Mouse (Mus musculus): ENCODE data around the gene Vps37c. TPM values are rescaled to one million over a fixed set of nuclear protein-coding genes. Genes with fewer than 3 reads are reported as not detected.

Gene Vps37c
- polyA plus RNA-seq, 1 experiment from 2014 or later, result 31.8 TPM

DNA sequence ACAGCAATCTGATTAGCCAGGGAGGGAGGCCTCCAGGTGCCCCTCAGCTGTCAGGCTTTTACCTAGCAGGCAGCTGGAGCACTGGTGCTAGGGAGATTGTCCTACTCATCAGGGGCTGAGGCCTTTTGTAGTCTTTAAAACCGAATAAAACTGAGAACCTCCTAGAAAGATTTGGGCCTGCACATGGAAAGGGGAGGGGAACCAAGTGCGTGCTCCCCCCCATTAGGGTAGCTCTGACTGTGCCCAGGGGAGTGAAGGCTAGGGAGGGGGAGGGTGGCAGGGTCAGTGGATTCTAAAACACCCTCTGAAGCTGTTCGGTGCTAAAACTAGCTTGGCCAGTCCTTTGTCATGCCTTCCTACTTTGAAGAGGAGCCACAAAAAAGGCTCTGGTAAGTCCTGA lies 32.0 kb downstream of the Vps37c start:
- peak overlapping the region; percentile 51 for H3K27ac ChIP-seq
- H3K4me2 ChIP-seq, result no peak overlapping the region
- H3K27me3 ChIP-seq (replicated peaks), result no peaks in the 10 kb centered on the region
- 25% methylated on average over 3 of the region's 3 CpGs for WGBS
- peaks cover 26% of the 10 kb centered on the region for H3K4me1 ChIP-seq
- H3K4me3 ChIP-seq, result no peak overlapping the region
- ATAC-seq (replicated peaks), result no peak
- H3K36me3 ChIP-seq (replicated peaks), result no peaks in the 10 kb centered on the region
- H3K9ac ChIP-seq, result no peak overlapping the region
- no peaks in the 10 kb centered on the region for H3K9me3 ChIP-seq

- no peak for ATAC-seq (replicated peaks)
- Histone ChIP-seq H3K4me2 (no peak overlapping the region), H3K4me3 (no peak overlapping the region), H3K9me3 (no peaks in the 10 kb centered on the region), H3K27me3 (replicated peaks) (no peaks in the 10 kb centered on the region), H3K4me1 (peaks cover 26% of the 10 kb centered on the region), H3K36me3 (replicated peaks) (no peaks in the 10 kb centered on the region), H3K9ac (no peak overlapping the region), H3K27ac (no peak overlapping the region)
- WGBS, result 62% methylated on average over 5 of the region's 5 CpGs
These were observed 32.5 kb downstream of the Vps37c start for GRCm38 (mm10) chr19:10721064-10721463.

DNA sequence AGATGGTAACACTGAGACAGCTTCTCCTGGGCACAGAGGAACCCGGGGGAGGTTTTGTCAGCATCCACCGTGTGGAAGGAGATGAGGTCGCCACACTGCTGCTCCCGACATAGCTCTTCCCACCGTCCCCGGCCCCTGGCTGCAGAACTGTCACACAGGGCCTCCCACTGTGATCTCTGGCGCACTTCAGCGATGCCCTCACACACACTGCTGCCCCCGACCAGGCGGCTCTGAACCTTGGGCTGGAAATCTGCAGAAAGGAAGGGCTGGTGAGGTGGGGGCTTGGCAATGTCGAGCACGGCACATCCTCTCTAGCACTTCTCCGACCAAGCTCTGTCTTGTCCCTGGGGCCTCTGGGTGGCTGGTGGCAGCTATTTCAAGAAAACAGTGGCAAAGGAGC lies 34.5 kb downstream of the Vps37c start:
- H3K4me2 ChIP-seq, result no peak overlapping the region
- H3K27ac ChIP-seq, result peak overlapping the region; percentile 67
- ATAC-seq (replicated peaks), result peak; percentile 26; the same call in 1 of the 2 replicates
- no peaks in the 10 kb centered on the region for H3K27me3 ChIP-seq (replicated peaks)
- no peaks in the 10 kb centered on the region for H3K36me3 ChIP-seq (replicated peaks)
- H3K9me3 ChIP-seq, result no peaks in the 10 kb centered on the region
- no peak overlapping the region for H3K9ac ChIP-seq
- peaks cover 26% of the 10 kb centered on the region for H3K4me1 ChIP-seq
- WGBS, result 17% methylated on average over 13 of the region's 13 CpGs
- H3K4me3 ChIP-seq, result no peak overlapping the region

GRCm38 (mm10) chr19:10723649-10724048 lies 35.1 kb downstream of the Vps37c start:
- Histone ChIP-seq H3K27ac (peak overlapping the region; percentile 67), H3K36me3 (replicated peaks) (no peaks in the 10 kb centered on the region), H3K4me3 (no peak overlapping the region), H3K4me1 (peaks cover 26% of the 10 kb centered on the region), H3K4me2 (no peak overlapping the region), H3K9ac (no peak overlapping the region), H3K27me3 (replicated peaks) (no peaks in the 10 kb centered on the region), H3K9me3 (no peaks in the 10 kb centered on the region)
- peak; percentile 73 for ATAC-seq (replicated peaks)
- WGBS, result 20% methylated on average over 5 of the region's 5 CpGs

DNA sequence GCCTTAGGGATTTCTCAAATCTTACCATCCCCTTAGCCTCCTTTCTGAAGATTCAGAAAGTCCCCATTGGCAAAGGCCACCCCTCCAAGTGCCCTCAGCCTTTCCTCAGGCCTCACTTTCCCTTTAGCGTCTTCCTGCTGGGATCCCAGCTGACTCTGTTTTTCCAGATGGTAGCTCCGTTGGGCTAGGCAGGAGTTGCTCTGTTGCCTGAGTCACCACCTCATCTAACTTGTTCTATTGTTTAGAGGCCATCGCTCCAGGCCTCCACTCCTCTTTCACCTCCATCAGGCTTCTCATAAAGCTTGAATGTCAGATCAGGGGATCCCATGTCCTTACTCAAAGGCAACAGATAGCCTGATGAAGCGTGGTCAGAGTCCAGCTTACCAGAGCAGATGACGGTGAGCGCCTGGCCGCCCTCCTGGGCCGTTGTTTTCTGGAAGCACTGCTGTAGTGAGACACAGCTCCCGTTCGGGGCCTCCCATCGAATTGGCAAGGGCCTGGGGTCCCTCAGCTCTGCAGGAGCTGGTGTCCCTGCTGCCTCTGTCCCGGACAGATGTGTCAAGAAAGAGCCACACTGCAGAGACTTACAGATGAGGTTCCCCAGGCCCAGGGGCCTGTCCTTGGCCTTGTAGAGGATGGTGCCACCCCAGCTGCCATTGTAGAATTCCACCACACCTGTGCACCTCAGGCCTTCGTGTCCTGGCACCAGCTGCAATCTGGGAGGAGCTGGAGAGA lies 36.3 kb downstream of the Vps37c start:
- Histone ChIP-seq H3K9me3 (no peaks in the 10 kb centered on the region), H3K4me1 (peaks cover 21% of the 10 kb centered on the region), H3K4me2 (no peak overlapping the region), H3K36me3 (replicated peaks) (no peaks in the 10 kb centered on the region), H3K27me3 (replicated peaks) (no peaks in the 10 kb centered on the region), H3K9ac (no peak overlapping the region), H3K4me3 (no peak overlapping the region), H3K27ac (no peak overlapping the region)
- ATAC-seq (replicated peaks), result no peak
- WGBS, result 83% methylated on average over 13 of the region's 13 CpGs

GRCm38 (mm10) chr19:10729889-10730288 lies 41.4 kb downstream of the Vps37c start:
- H3K9me3 ChIP-seq, result no peaks in the 10 kb centered on the region
- H3K27me3 ChIP-seq (replicated peaks), result no peaks in the 10 kb centered on the region
- no peak overlapping the region for H3K4me3 ChIP-seq
- H3K4me1 ChIP-seq, result no peaks in the 10 kb centered on the region
- no peak overlapping the region for H3K9ac ChIP-seq
- no peak overlapping the region for H3K4me2 ChIP-seq
- no peaks in the 10 kb centered on the region for H3K36me3 ChIP-seq (replicated peaks)
- ATAC-seq (replicated peaks), result peak; percentile 12; the same call in 1 of the 2 replicates
- no peak overlapping the region for H3K27ac ChIP-seq
- 89% methylated on average over 10 of the region's 10 CpGs for whole genome bisulfite sequencing

- Histone ChIP-seq H3K4me2 (no peak overlapping the region), H3K9ac (no peak overlapping the region), H3K36me3 (replicated peaks) (no peaks in the 10 kb centered on the region), H3K4me3 (no peak overlapping the region), H3K4me1 (no peaks in the 10 kb centered on the region), H3K27ac (no peak overlapping the region), H3K9me3 (no peaks in the 10 kb centered on the region), H3K27me3 (replicated peaks) (no peaks in the 10 kb centered on the region)
- ATAC-seq (replicated peaks), result 0 out of 2 replicates have a peak, but pooled peaks have one; percentile 40
- 73% methylated on average over 5 of the region's 5 CpGs for WGBS
These were observed 41.9 kb downstream of the Vps37c start for GRCm38 (mm10) chr19:10730469-10730868.

DNA sequence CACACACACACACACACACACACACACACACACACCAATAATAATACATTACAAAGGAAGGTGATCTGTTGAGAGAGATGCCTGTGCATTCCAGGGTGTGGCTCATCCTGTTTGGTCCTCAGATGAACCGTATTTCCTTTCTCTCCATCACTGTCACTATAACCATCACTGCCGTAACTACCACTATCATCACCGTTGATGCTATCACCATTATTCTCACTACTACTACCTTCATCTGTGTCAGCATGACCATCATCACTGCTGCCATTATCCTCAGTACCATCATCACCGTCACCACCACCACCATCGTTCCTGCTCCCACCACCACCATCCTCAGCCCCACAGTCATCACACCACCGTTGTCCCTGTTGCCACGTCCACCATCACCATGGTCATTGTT lies 43.4 kb downstream of the Vps37c start:
- ATAC-seq (replicated peaks), result no peak
- no peak overlapping the region for H3K4me3 ChIP-seq
- WGBS, result 97% methylated on average over 7 of the region's 7 CpGs

GRCm38 (mm10) chr19:10732741-10733140 lies 44.2 kb downstream of the Vps37c start:
- Histone ChIP-seq H3K27ac (no peak overlapping the region), H3K27me3 (replicated peaks) (no peaks in the 10 kb centered on the region), H3K4me3 (no peak overlapping the region), H3K9ac (no peak overlapping the region), H3K36me3 (replicated peaks) (no peaks in the 10 kb centered on the region), H3K4me2 (no peak overlapping the region), H3K9me3 (no peaks in the 10 kb centered on the region), H3K4me1 (no peaks in the 10 kb centered on the region)
- ATAC-seq (replicated peaks), result no peak
- 95% methylated on average over 7 of the region's 7 CpGs for WGBS

More for the DNA sequence above, 43.4 kb downstream of the Vps37c start:
- Histone ChIP-seq H3K27ac (no peak overlapping the region), H3K4me2 (no peak overlapping the region), H3K9ac (no peak overlapping the region), H3K27me3 (replicated peaks) (no peaks in the 10 kb centered on the region), H3K4me1 (no peaks in the 10 kb centered on the region), H3K36me3 (replicated peaks) (no peaks in the 10 kb centered on the region), H3K9me3 (no peaks in the 10 kb centered on the region)

DNA sequence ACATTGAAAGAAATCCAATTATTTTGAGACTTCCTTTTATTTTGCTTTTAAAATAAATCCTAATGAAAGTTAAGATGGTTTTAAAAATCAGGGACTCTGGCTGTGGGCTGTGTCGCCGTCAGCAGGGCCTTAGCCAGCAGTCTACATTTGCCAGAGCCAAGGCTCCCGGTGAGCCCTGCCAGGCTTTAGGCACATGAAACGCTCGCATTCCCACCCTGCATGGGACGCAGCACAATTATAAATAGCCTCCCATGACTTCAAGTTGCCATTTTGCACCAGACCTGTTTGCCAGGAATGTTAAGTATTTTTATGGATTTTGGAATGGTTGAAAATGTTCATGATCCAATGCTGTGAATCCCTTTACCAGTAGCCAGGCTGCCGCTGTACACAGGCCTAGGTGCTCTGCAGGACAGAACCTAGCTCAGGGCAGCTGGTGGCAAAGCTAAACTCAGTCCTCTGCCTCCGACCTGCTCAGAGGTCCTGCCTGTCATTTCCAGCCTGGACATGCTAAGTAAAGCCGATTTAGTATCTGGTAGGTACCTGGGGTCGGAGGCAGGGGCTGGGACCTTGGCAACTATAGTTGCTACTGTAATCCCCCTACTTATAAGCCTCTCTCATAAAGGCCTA lies 45.1 kb downstream of the Vps37c start:
- Histone ChIP-seq H3K4me3 (no peak overlapping the region), H3K27ac (no peak overlapping the region), H3K36me3 (replicated peaks) (no peaks in the 10 kb centered on the region), H3K4me1 (no peaks in the 10 kb centered on the region), H3K9me3 (no peaks in the 10 kb centered on the region), H3K9ac (no peak overlapping the region), H3K27me3 (replicated peaks) (no peaks in the 10 kb centered on the region), H3K4me2 (no peak overlapping the region)
- no peak for ATAC-seq (replicated peaks)
- WGBS, result 81% methylated on average over 10 of the region's 10 CpGs

DNA sequence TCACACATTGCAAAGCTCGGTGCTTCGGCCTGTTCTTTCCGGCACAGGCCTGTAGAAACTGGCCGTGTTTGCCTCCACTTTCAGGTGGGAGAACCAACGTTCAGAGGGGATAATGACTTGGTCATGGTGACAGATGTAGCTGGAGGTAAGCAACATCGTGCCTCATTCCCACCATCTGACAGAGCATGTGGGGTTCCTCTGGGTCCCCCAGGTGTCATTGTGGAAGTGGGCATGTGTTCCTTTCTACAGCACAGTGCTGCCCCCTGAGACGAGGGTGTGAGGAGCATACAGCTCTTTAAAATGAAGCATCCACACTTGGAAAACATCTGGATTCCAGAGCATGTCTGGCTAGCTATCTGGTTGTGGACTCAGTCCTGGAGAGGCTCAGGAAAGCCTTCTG lies 46.0 kb downstream of the Vps37c start:
- 87% methylated on average over 7 of the region's 7 CpGs for WGBS
- Histone ChIP-seq H3K27me3 (replicated peaks) (no peaks in the 10 kb centered on the region), H3K36me3 (replicated peaks) (no peaks in the 10 kb centered on the region), H3K4me1 (no peaks in the 10 kb centered on the region), H3K9ac (no peak overlapping the region), H3K4me2 (no peak overlapping the region), H3K4me3 (no peak overlapping the region), H3K27ac (no peak overlapping the region), H3K9me3 (no peaks in the 10 kb centered on the region)
- ATAC-seq (replicated peaks), result no peak

DNA sequence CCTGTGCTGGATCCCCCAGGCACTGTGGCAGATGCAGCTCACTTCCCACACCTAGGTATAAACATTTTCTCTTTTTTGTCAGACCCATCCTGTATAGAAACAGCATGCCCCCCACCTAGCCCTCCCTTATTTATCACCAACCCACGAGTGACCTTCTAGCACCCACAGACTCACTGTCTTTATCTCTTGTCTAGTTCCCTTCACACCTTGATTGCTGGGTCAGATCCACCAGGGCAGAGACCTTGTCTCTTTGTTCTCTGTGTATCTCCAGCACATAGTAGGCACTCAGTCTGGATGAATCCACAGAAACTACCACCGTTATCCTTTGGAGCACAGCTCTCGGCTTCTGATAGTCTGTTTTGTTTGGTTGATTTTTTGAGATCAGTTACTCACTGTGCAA lies 46.5 kb downstream of the Vps37c start:
- H3K27me3 ChIP-seq (replicated peaks), result no peaks in the 10 kb centered on the region
- H3K4me1 ChIP-seq, result no peaks in the 10 kb centered on the region
- no peaks in the 10 kb centered on the region for H3K9me3 ChIP-seq
- ATAC-seq (replicated peaks), result no peak
- no peak overlapping the region for H3K4me3 ChIP-seq
- H3K36me3 ChIP-seq (replicated peaks), result no peaks in the 10 kb centered on the region
- no peak overlapping the region for H3K27ac ChIP-seq
- H3K4me2 ChIP-seq, result no peak overlapping the region
- no peak overlapping the region for H3K9ac ChIP-seq
- 88% methylated on average over 3 of the region's 3 CpGs for WGBS

GRCm38 (mm10) chr19:10735861-10736260 lies 47.3 kb downstream of the Vps37c start:
- WGBS, result 93% methylated on average over 7 of the region's 7 CpGs

More at GRCm38 (mm10) chr19:10735861-10736260, 47.3 kb downstream of the Vps37c start:
- no peak for ATAC-seq (replicated peaks)
- Histone ChIP-seq H3K36me3 (replicated peaks) (no peaks in the 10 kb centered on the region), H3K27ac (no peak overlapping the region), H3K4me3 (no peak overlapping the region), H3K4me1 (no peaks in the 10 kb centered on the region), H3K4me2 (no peak overlapping the region), H3K9me3 (no peaks in the 10 kb centered on the region), H3K9ac (no peak overlapping the region), H3K27me3 (replicated peaks) (no peaks in the 10 kb centered on the region)
